Mouse (Mus musculus) limb, embryonic 12.5 days (tissue): ENCODE measurements at regions not wholly inside any gene's neighbourhood (a gene's known extent, or its start where the extent isn't known, plus 50 kb on each side); places are given as distances from the start of the nearest gene placed in this dataset. TPM values are rescaled to one million over a fixed set of nuclear protein-coding genes. Genes with fewer than 3 reads are reported as not detected.
"Not testable (repeated sequence)": the region's sequence is repeated elsewhere in the genome, so short reads cannot be mapped to it uniquely, and the experiment has no call there.

Experiments
- ATAC-seq: fragments of 200-750 bp; cut with Nextera tagmentation; 2 replicates; pipeline ENCODE4 v1.8.0; 2017; ENCODE audit warnings: low read depth, moderate TSS enrichment; ENCODE audit not compliant: insufficient number of reproducible peaks, insufficient read depth, low FRiP score, low TSS enrichment
- H3K27ac ChIP-seq: fragments of 300-500 bp; sonication (generic); 2 replicates; pipeline ENCODE4 v1.5.1; 2016; ENCODE audit warnings: mild to moderate bottlenecking, moderate library complexity
- H3K27me3 ChIP-seq: fragments of 300-500 bp; sonication (generic); 2 replicates; pipeline ENCODE4 v1.6.1; 2016; ENCODE audit warnings: mild to moderate bottlenecking, moderate library complexity
- H3K36me3 ChIP-seq: fragments of 300-500 bp; sonication (generic); 2 replicates; pipeline ENCODE4 v1.6.1; 2016; ENCODE audit warnings: mild to moderate bottlenecking, moderate library complexity
- H3K4me1 ChIP-seq: fragments of 300-500 bp; sonication (generic); replicated peaks from 2 replicates; pipeline ENCODE4 v1.6.1; 2016
- H3K4me2 ChIP-seq: fragments of 300-500 bp; sonication (generic); 2 replicates; pipeline ENCODE4 v1.6.1; 2016; ENCODE audit warnings: mild to moderate bottlenecking, moderate library complexity
- H3K4me3 ChIP-seq: fragments of 300-500 bp; sonication (generic); replicated peaks from 2 replicates; pipeline ENCODE4 v1.5.1; 2016; ENCODE audit warnings: mild to moderate bottlenecking
- H3K9ac ChIP-seq: fragments of 300-500 bp; sonication (generic); replicated peaks from 2 replicates; pipeline ENCODE4 v1.6.1; 2016; ENCODE audit warnings: mild to moderate bottlenecking, moderate library complexity
- H3K9me3 ChIP-seq: fragments of 300-500 bp; sonication (generic); 2 replicates; pipeline ENCODE4 v1.6.1; 2016; ENCODE audit warnings: mild to moderate bottlenecking, moderate library complexity
- WGBS: fragments of 180-500 bp; shearing (Covaris S2); methylation state at CpG from one replicate; pipeline ENCODE4 v1.1.7; 2016; 5-methylcytosine and 5-hydroxymethylcytosine counted together
- microRNA-seq: library from miRNA; unstranded; fragments of <30 nt; microRNA quantifications from one replicate; pipeline ENCODE4, GENCODE M21; 2017

- no peak for ATAC-seq
- H3K36me3 ChIP-seq = no peaks in the 10 kb centered on the region
- no peak overlapping the region for H3K27ac ChIP-seq
- H3K4me2 ChIP-seq = no peak overlapping the region
- H3K9ac ChIP-seq = no peak overlapping the region
- no peak overlapping the region for H3K4me3 ChIP-seq
- H3K27me3 ChIP-seq = no peaks in the 10 kb centered on the region
- no peaks in the 10 kb centered on the region for H3K9me3 ChIP-seq
- no peaks in the 10 kb centered on the region for H3K4me1 ChIP-seq
Measured at GRCm38 (mm10) chr11:16649599-16649998, 102.4 kb upstream of the Egfr start.

GRCm38 (mm10) chr11:16663806-16664205 lies 88.2 kb upstream of the Egfr start:
- ATAC-seq = no peak
- Histone ChIP-seq H3K27me3 (no peaks in the 10 kb centered on the region), H3K9me3 (no peaks in the 10 kb centered on the region), H3K9ac (no peak overlapping the region), H3K27ac (no peak overlapping the region), H3K36me3 (no peaks in the 10 kb centered on the region), H3K4me2 (no peak overlapping the region), H3K4me1 (no peaks in the 10 kb centered on the region), H3K4me3 (no peak overlapping the region)
- 84% methylated on average over 3 of the region's 3 CpGs for WGBS

- Histone ChIP-seq H3K27me3 (no peaks in the 10 kb centered on the region), H3K4me1 (no peaks in the 10 kb centered on the region), H3K4me3 (no peak overlapping the region), H3K9me3 (no peaks in the 10 kb centered on the region), H3K4me2 (no peak overlapping the region), H3K36me3 (no peaks in the 10 kb centered on the region), H3K9ac (no peak overlapping the region), H3K27ac (no peak overlapping the region)
- no peak for ATAC-seq
- WGBS = 87% methylated on average over 4 of the region's 4 CpGs
Measured at GRCm38 (mm10) chr11:16669453-16670251, 82.4 kb upstream of the Egfr start.

- H3K27ac ChIP-seq = no peak overlapping the region
- no peak overlapping the region for H3K4me2 ChIP-seq
- H3K9me3 ChIP-seq = no peaks in the 10 kb centered on the region
- H3K9ac ChIP-seq = no peak overlapping the region
- H3K27me3 ChIP-seq = no peaks in the 10 kb centered on the region
- ATAC-seq = no peak
- WGBS = 78% methylated on average over 1 of the region's 1 CpGs
- H3K4me3 ChIP-seq = no peak overlapping the region
- no peaks in the 10 kb centered on the region for H3K36me3 ChIP-seq
- H3K4me1 ChIP-seq = no peaks in the 10 kb centered on the region
Measured at GRCm38 (mm10) chr11:16670282-16670681, 81.7 kb upstream of the Egfr start.

- not testable (repeated sequence) for H3K4me1 ChIP-seq, H3K9me3 ChIP-seq, H3K27me3 ChIP-seq, ATAC-seq, H3K4me3 ChIP-seq, H3K4me2 ChIP-seq, H3K27ac ChIP-seq, H3K36me3 ChIP-seq, H3K9ac ChIP-seq
- WGBS = 17% methylated on average over 1 of the region's 1 CpGs
Measured at GRCm38 (mm10) chr11:16675951-16676350, 76.1 kb upstream of the Egfr start.

- Histone ChIP-seq H3K9me3 (no peaks in the 10 kb centered on the region), H3K4me3 (no peak overlapping the region), H3K4me2 (no peak overlapping the region), H3K27ac (no peak overlapping the region), H3K4me1 (no peaks in the 10 kb centered on the region), H3K36me3 (no peaks in the 10 kb centered on the region), H3K9ac (no peak overlapping the region), H3K27me3 (no peaks in the 10 kb centered on the region)
- WGBS = 88% methylated on average over 1 of the region's 1 CpGs
- no peak for ATAC-seq
Measured at GRCm38 (mm10) chr11:16683538-16683937, 68.5 kb upstream of the Egfr start.

GRCm38 (mm10) chr11:16695596-16695995 lies 56.4 kb upstream of the Egfr start:
- 0 out of 2 replicates have a peak, but pooled peaks cover under 1% of the 10 kb centered on the region for H3K4me1 ChIP-seq
- H3K4me3 ChIP-seq = no peak overlapping the region
- H3K27me3 ChIP-seq = no peaks in the 10 kb centered on the region
- H3K27ac ChIP-seq = no peak overlapping the region
- H3K9ac ChIP-seq = no peak overlapping the region
- no peaks in the 10 kb centered on the region for H3K9me3 ChIP-seq
- 81% methylated on average over 1 of the region's 1 CpGs for WGBS
- H3K36me3 ChIP-seq = no peaks in the 10 kb centered on the region
- no peak overlapping the region for H3K4me2 ChIP-seq
- ATAC-seq = no peak

GRCm38 (mm10) chr11:16696787-16697186 lies 55.2 kb upstream of the Egfr start:
- Histone ChIP-seq H3K9ac (no peak overlapping the region), H3K4me3 (no peak overlapping the region), H3K4me1 (0 out of 2 replicates have a peak, but pooled peaks cover 6% of the 10 kb centered on the region), H3K27ac (no peak overlapping the region), H3K9me3 (no peaks in the 10 kb centered on the region), H3K27me3 (no peaks in the 10 kb centered on the region), H3K4me2 (no peak overlapping the region), H3K36me3 (no peaks in the 10 kb centered on the region)
- 95% methylated on average over 2 of the region's 2 CpGs for WGBS
- ATAC-seq = no peak

GRCm38 (mm10) chr11:16701826-16702225 lies 50.2 kb upstream of the Egfr start:
- WGBS = 67% methylated on average over 4 of the region's 4 CpGs

More at GRCm38 (mm10) chr11:16701826-16702225, 50.2 kb upstream of the Egfr start:
- Histone ChIP-seq H3K4me2 (no peak overlapping the region), H3K27me3 (no peaks in the 10 kb centered on the region), H3K4me3 (no peak overlapping the region), H3K9ac (no peak overlapping the region), H3K9me3 (no peaks in the 10 kb centered on the region), H3K36me3 (no peaks in the 10 kb centered on the region), H3K27ac (no peak overlapping the region), H3K4me1 (0 out of 2 replicates have a peak, but pooled peaks cover 6% of the 10 kb centered on the region)
- no peak for ATAC-seq

Small RNA genes lying in the stretch of these regions (microRNA-seq; reads per million reads assigned to microRNA genes)
- not detected for gene Gm24714
